Mouse (Mus musculus) liver, adult 2 months (tissue): ENCODE results near the gene Ntm. TPM values are rescaled to one million over a fixed set of nuclear protein-coding genes. Genes with fewer than 3 reads are reported as not detected.
A peak's percentile ranks its signal among the peaks of the same experiment; 100 is the strongest.

Experiments used
- DNase-seq: peaks from one replicate; pipeline ENCODE4 v3.0.0-alpha.2; 2011; ENCODE audit warnings: low read depth, low spot score; ENCODE audit errors: extremely low read depth
- H3K27ac ChIP-seq: fragments of 200-500 bp; replicated peaks from 2 replicates; pipeline ENCODE4 v1.5.1; 2012; ENCODE audit warnings: low read depth, mild to moderate bottlenecking, control low read depth, inconsistent platforms, low read length; ENCODE audit not compliant: insufficient read depth
- H3K27me3 ChIP-seq: fragments of 200-500 bp; 2 replicates; pipeline ENCODE4 v1.6.1; 2012; ENCODE audit warnings: mild to moderate bottlenecking, moderate library complexity, low read length, inconsistent platforms; ENCODE audit not compliant: control insufficient read depth, insufficient read depth
- H3K36me3 ChIP-seq: fragments of 200-500 bp; 2 replicates; pipeline ENCODE4 v1.6.1; 2012; ENCODE audit warnings: low read length, inconsistent platforms; ENCODE audit not compliant: control insufficient read depth, insufficient read depth
- H3K4me1 ChIP-seq: fragments of 200-500 bp; 2 replicates; pipeline ENCODE4 v1.6.1; 2011; ENCODE audit warnings: low read length; ENCODE audit not compliant: control insufficient read depth, insufficient read depth
- H3K4me3 ChIP-seq: fragments of 200-500 bp; 2 replicates; pipeline ENCODE4 v1.5.1; 2011; ENCODE audit warnings: low read depth, mild to moderate bottlenecking, control low read depth, low read length, moderate library complexity; ENCODE audit not compliant: insufficient read depth
- H3K79me2 ChIP-seq: fragments of 200-500 bp; 2 replicates; pipeline ENCODE4 v1.6.1; 2012; ENCODE audit warnings: inconsistent platforms, mild to moderate bottlenecking, low read length, moderate library complexity; ENCODE audit not compliant: control insufficient read depth, insufficient read depth
- H3K9ac ChIP-seq: fragments of 200-500 bp; 2 replicates; pipeline ENCODE4 v1.6.1; 2012; ENCODE audit warnings: low read depth, mild to moderate bottlenecking, control low read depth, inconsistent platforms, low read length
- CTCF ChIP-seq: fragments of 200-500 bp; IDR thresholded peaks from 2 replicates; pipeline ENCODE4 v1.5.1; 2011; ENCODE audit warnings: low read depth, low read length, control low read depth
- POLR2A ChIP-seq: fragments of 200-500 bp; IDR thresholded peaks from 2 replicates; pipeline ENCODE4 v1.6.1; 2011; ENCODE audit warnings: low read length, control low read depth; ENCODE audit not compliant: insufficient read depth; ENCODE audit errors: extremely low read depth
- WGBS: fragments of 180-500 bp; shearing (Covaris S2); methylation state at CpG from one replicate; pipeline ENCODE4 v1.1.7; 2018; 5-methylcytosine and 5-hydroxymethylcytosine counted together
- polyA plus RNA-seq: library from polyadenylated mRNA; depleted of rRNA; stranded (reverse); fragments of >200 nt; gene quantifications from 2 replicates; pipeline ENCODE4 v1.2.3, GENCODE M21; 2012
- total RNA-seq: library from RNA; depleted of rRNA; stranded (reverse); fragments of >200 nt; gene quantifications from 2 replicates; pipeline ENCODE4 v1.2.3, GENCODE M21; 2014

The Ntm gene
- total and polyA plus RNA-seq, 2 experiments, result 2.1 to 3.2 TPM

DNA sequence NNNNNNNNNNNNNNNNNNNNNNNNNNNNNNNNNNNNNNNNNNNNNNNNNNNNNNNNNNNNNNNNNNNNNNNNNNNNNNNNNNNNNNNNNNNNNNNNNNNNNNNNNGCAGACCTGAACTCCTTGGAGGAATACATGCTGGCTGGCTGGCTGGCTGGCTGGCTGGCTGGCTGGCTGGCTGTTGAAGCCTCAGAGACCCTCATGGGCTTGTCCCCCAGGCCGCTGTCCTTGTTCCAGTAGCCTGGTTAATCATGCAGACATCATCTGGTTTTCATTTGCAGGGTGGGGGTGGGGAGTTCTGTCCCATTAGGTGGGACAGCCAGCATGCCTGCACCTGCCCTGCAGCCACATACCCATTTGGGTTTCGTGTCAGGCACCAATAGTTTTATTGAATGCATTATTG is 129.2 kb downstream of the Ntm start:
- Histone ChIP-seq H3K4me3 (no peak overlapping the region), H3K27ac (no peak overlapping the region), H3K9ac (no peak overlapping the region), H3K4me1 (no peaks in the 10 kb centered on the region), H3K79me2 (no peaks in the 10 kb centered on the region), H3K27me3 (no peaks in the 10 kb centered on the region), H3K36me3 (no peaks in the 10 kb centered on the region)
- WGBS, result 48% methylated on average over 2 of the region's 2 CpGs
- TF ChIP-seq POLR2A (no peak), CTCF (no peak)
- no peak for DNase-seq

GRCm38 (mm10) chr9:29827240-29827660 is 135.7 kb downstream of the Ntm start:
- no peak for DNase-seq
- H3K27me3 ChIP-seq, result no peaks in the 10 kb centered on the region
- no peaks in the 10 kb centered on the region for H3K4me1 ChIP-seq
- no peak overlapping the region for H3K27ac ChIP-seq
- WGBS, result 66% methylated on average over 5 of the region's 5 CpGs
- H3K4me3 ChIP-seq, result no peak overlapping the region
- H3K36me3 ChIP-seq, result no peaks in the 10 kb centered on the region
- no peaks in the 10 kb centered on the region for H3K79me2 ChIP-seq
- H3K9ac ChIP-seq, result no peak overlapping the region
- TF ChIP-seq CTCF (no peak), POLR2A (no peak)

DNA sequence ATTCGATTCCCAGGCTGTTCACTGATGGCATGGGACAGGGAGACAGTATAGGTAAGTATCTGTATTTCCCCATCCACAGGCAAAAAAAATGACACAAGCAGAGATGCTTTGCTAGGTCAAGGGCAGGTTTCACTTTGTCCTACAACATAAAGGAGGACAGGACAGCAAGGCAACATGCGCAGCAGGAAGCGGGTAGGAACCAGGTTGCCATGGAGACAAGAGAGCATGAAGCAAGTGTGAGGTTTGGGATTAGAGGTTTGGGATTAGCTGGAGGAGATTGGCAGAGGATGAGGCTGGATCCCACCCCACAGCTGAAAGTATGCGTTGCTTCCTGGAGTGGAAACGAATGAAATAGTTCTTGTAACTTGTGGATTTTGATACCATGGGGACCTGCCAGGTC is 137.7 kb downstream of the Ntm start:
- no peak for DNase-seq
- H3K9ac ChIP-seq, result no peak overlapping the region
- 82% methylated on average over 5 of the region's 5 CpGs for WGBS
- H3K4me3 ChIP-seq, result no peak overlapping the region
- TF ChIP-seq CTCF (no peak), POLR2A (no peak)
- H3K36me3 ChIP-seq, result no peaks in the 10 kb centered on the region
- no peaks in the 10 kb centered on the region for H3K27me3 ChIP-seq
- no peaks in the 10 kb centered on the region for H3K4me1 ChIP-seq
- no peak overlapping the region for H3K27ac ChIP-seq
- H3K79me2 ChIP-seq, result no peaks in the 10 kb centered on the region

DNA sequence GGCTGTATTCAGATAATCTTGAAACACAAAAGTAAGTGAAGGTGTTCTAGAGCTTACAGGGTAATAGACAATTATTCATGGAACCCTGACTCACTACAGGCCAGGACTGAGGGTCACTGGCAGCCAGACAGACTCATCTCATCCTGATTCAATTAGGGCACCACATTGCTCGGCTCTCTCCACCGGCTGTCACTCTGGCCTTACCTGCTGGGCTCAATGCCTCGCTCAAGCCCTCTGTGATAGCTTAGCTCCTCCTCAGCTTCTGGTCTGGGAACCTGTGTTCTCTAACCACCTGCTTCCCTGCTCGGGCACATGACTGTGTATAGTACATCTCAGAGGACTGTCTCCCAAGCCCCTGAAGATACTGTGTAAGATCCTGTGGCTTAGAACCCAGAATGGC is 139.2 kb downstream of the Ntm start:
- WGBS, result 75% methylated on average over 4 of the region's 4 CpGs
- no peak overlapping the region for H3K4me3 ChIP-seq

DNA sequence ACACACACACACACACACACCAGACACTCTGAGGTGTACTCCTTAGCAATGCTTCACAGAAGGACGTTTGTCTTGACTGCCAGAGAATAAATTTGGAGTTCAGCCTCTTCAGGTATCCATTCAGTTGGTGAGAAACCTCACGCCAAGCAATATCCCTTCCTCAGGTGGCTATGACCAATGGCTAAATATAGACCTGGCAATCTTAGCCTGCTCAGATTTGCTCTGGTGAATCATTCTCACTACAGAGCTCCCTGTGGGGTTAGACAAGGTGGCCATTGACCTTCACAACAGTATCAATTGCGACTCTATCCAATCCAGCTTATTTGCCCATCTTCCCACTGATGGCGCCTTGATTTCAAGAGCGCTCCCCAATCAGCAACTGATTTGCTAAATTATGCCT is 150.3 kb downstream of the Ntm start:
- DNase-seq, result peak; percentile 14
- no peaks in the 10 kb centered on the region for H3K4me1 ChIP-seq
- 81% methylated on average over 5 of the region's 5 CpGs for WGBS

More for the DNA sequence above, 139.2 kb downstream of the Ntm start:
- Histone ChIP-seq H3K27me3 (no peaks in the 10 kb centered on the region), H3K79me2 (no peaks in the 10 kb centered on the region), H3K9ac (no peak overlapping the region), H3K36me3 (no peaks in the 10 kb centered on the region), H3K4me1 (no peaks in the 10 kb centered on the region), H3K27ac (no peak overlapping the region)
- TF ChIP-seq POLR2A (no peak), CTCF (no peak)
- DNase-seq, result no peak

GRCm38 (mm10) chr9:29806790-29807189 is 156.2 kb downstream of the Ntm start:
- H3K79me2 ChIP-seq, result no peaks in the 10 kb centered on the region
- TF ChIP-seq CTCF (no peak), POLR2A (no peak)
- no peaks in the 10 kb centered on the region for H3K4me1 ChIP-seq
- DNase-seq, result no peak
- 58% methylated on average over 3 of the region's 3 CpGs for WGBS
- H3K27me3 ChIP-seq, result no peaks in the 10 kb centered on the region
- H3K36me3 ChIP-seq, result no peaks in the 10 kb centered on the region
- no peak overlapping the region for H3K4me3 ChIP-seq
- no peak overlapping the region for H3K27ac ChIP-seq
- H3K9ac ChIP-seq, result no peak overlapping the region

More for the DNA sequence above, 150.3 kb downstream of the Ntm start:
- no peak overlapping the region for H3K27ac ChIP-seq
- no peaks in the 10 kb centered on the region for H3K79me2 ChIP-seq
- H3K4me3 ChIP-seq, result no peak overlapping the region
- no peaks in the 10 kb centered on the region for H3K27me3 ChIP-seq
- H3K9ac ChIP-seq, result no peak overlapping the region
- TF ChIP-seq CTCF (no peak), POLR2A (no peak)
- no peaks in the 10 kb centered on the region for H3K36me3 ChIP-seq
